ENCODE assay signal across 8 mouse cellular contexts in the genomic region with DNA sequence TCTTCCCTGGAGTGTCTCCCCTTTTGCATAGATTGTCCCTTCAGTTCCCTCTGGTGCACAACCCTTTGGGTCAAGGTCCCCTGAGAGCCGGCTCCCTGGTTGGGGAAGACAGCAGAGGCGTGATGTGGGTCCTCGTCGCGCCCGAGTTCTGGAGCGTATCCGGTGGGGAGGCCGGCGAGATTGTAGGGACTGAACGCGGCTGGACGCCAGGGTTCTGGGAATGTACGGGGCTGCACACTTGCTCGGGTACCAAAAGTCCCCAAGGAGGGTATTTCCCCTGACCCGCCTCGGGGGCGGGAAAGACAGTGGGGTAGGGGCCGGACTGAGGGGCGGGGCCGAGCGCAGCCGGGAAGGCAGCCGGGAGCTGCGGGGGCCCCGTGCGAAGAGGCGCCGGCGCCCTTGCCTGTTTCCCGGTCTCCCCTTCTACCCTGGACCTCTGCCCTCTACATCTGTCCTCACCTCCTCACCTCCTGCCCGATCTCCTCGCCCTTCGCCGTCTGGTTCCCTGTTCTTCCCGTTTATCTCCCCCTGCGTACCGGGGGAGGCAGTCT. TPM values are rescaled to one million over a fixed set of nuclear protein-coding genes. Genes with fewer than 3 reads are reported as not detected.
DNase-seq lines count a peak whose midpoint lies in the region.

No protein-coding gene starts in this region.

- peaks cover 3% of the 10 kb centered on the region; the same call in 1 of the 2 replicates for H3K4me1 ChIP-seq in brown adipose tissue, adult 24 weeks (ENCODE audit: control insufficient read depth, insufficient read depth, insufficient read length, low read length)

- peak overlapping the region; percentile 99 for H3K27ac ChIP-seq in brown adipose tissue, adult 24 weeks (replicated peaks; ENCODE audit: low read depth, low read length)

- peak; percentile 66 for DNase-seq in retina, embryonic 14.5 days (ENCODE audit: low spot score)
- no peak for DNase-seq in retina, postnatal 1 day
- peak; percentile 86 to 91 for DNase-seq in heart, adult 9 months (ENCODE audit: low spot score in 2 of 2)
- peak; percentile 84 for DNase-seq in kidney, postnatal 10 days
- peak; percentile 75 to 84 for DNase-seq in lung, postnatal 4 days
- DNase-seq in spleen, postnatal 4 days (ENCODE audit: low spot score in 2 of 2): peak; percentile 57 to 78
- no peak for DNase-seq in frontal cortex, postnatal 25 days (ENCODE audit: low spot score in 2 of 2)

- H3K4me3 ChIP-seq in brown adipose tissue, adult 24 weeks (ENCODE audit: insufficient read depth, low read depth, low read length): peak overlapping the region; percentile 78

RNA-seq across cellular contexts. Expression of gene Ppp1r18, which starts 1.0 kb away (rescaled TPM):
- polyA plus RNA-seq in brown adipose tissue, adult 24 weeks (2012; ENCODE audit: insufficient read depth, insufficient read length, missing spikeins): 7.4 and 8.8 TPM in 2 replicates

RNA-seq across cellular contexts. Expression of gene Nrm, which starts 5.2 kb away (rescaled TPM):
- 1.4 and 2.8 TPM in 2 replicates for polyA plus RNA-seq in brown adipose tissue, adult 24 weeks (2012; ENCODE audit: insufficient read depth, insufficient read length, missing spikeins)

RNA-seq across cellular contexts. Expression of gene Dhx16, which starts 13.3 kb away (rescaled TPM):
- polyA plus RNA-seq in brown adipose tissue, adult 24 weeks (2012; ENCODE audit: insufficient read depth, insufficient read length, missing spikeins): 17.0 and 26.4 TPM in 2 replicates

RNA-seq across cellular contexts. Expression of gene Mdc1, which starts 25.0 kb away (rescaled TPM):
- 3.0 and 3.3 TPM in 2 replicates for polyA plus RNA-seq in brown adipose tissue, adult 24 weeks (2012; ENCODE audit: insufficient read depth, insufficient read length, missing spikeins)

RNA-seq across cellular contexts. Expression of gene Tubb5, which starts 28.2 kb away (rescaled TPM):
- polyA plus RNA-seq in brown adipose tissue, adult 24 weeks (2012; ENCODE audit: insufficient read depth, insufficient read length, missing spikeins): 32.5 and 58.6 TPM in 2 replicates

Comparison
In these comparisons a context has a peak if more than half of its experiments do, and no peak if none do; other contexts are left out.
1. DNase-seq: peak in retina, embryonic 14.5 days (single experiment), heart, adult 9 months (2 of 2), kidney, postnatal 10 days (single experiment), lung, postnatal 4 days (2 of 2) and spleen, postnatal 4 days (2 of 2); none in retina, postnatal 1 day (single experiment) and frontal cortex, postnatal 25 days (0 of 2).